Mouse (Mus musculus): ENCODE measurements around the gene Pigk. TPM values are rescaled to one million over a fixed set of nuclear protein-coding genes. Genes with fewer than 3 reads are reported as not detected.

Pigk gene
- total RNA-seq, 1 experiment: 44.6 TPM

GRCm38 (mm10) chr3:152733513-152733912 lies 19.6 kb downstream of the Pigk start:
- Histone ChIP-seq H3K36me3 (ENCODE audit: control insufficient read depth, insufficient read depth, low read length, poor library complexity, severe bottlenecking) (no peaks in the 10 kb centered on the region), H3K4me3 (ENCODE audit: insufficient read depth in 1 of 2, low read depth in 1 of 2, low read length in 2 of 2, poor library complexity in 1 of 2, severe bottlenecking in 1 of 2) (no peak overlapping the region), H3K9ac (ENCODE audit: insufficient read depth, low read depth, low read length, poor library complexity, severe bottlenecking) (no peak overlapping the region), H3K9me3 (ENCODE audit: control insufficient read depth, insufficient read depth, low read depth, low read length) (no peaks in the 10 kb centered on the region), H3K27ac (ENCODE audit: insufficient read depth, low read depth, low read length, poor library complexity, severe bottlenecking) (no peak overlapping the region), H3K4me1 (ENCODE audit: control insufficient read depth in 2 of 2, insufficient read depth in 2 of 2, low read length in 2 of 2, poor library complexity in 1 of 2) (peaks cover 0 to 10% of the 10 kb centered on the region in 2 experiments; a peak in 1 of 4 replicates)
- TF ChIP-seq HCFC1 (IDR thresholded peaks at IDR 0.05; ENCODE audit: borderline replicate concordance, insufficient read depth, low read length) (no peak), ZNF384 (IDR thresholded peaks at IDR 0.05; ENCODE audit: low read depth, low read length) (no peak), CHD2 (IDR thresholded peaks at IDR 0.05; ENCODE audit: low read depth, low read length) (no peak), ZC3H11A (IDR thresholded peaks at IDR 0.05; ENCODE audit: borderline replicate concordance, low read depth, low read length) (no peak), MAFK (IDR thresholded peaks at IDR 0.05; ENCODE audit: insufficient read depth, low read depth, low read length) (no peak)
- in situ Hi-C loops (cut with MboI; ENCODE audit: low sequenced_read_pairs in 2 of 2, unreplicated experiment in 2 of 2): no loop called here
- no peak for DNase-seq (ENCODE audit: low read depth, low spot score)

DNA sequence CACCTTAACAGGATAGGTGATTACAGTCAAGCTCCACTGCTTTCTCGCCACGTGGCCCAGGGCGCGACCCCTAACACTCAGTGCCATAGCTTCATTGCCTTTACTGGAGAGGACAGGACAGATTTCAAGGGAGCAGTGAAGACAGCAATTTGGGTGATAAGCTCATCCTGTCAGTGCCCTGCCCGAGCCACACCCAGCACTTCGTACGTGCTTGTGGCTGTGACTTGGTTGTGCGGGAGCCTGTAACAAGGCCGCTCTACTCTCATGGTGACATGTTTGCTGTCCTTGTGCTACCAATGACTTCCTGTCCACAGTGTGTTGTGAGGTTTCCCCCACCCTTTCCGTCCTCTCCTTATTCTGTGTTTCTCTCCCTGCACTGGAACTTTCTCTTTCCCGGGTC lies 20.2 kb downstream of the Pigk start:
- in situ Hi-C loops (cut with MboI; ENCODE audit: low sequenced_read_pairs in 2 of 2, unreplicated experiment in 2 of 2): no loop called here
- TF ChIP-seq ZNF384 (IDR thresholded peaks at IDR 0.05; ENCODE audit: low read depth, low read length): no peak
- TF ChIP-seq MAFK (IDR thresholded peaks at IDR 0.05; ENCODE audit: insufficient read depth, low read depth, low read length): no peak
- TF ChIP-seq ZC3H11A (IDR thresholded peaks at IDR 0.05; ENCODE audit: borderline replicate concordance, low read depth, low read length): no peak
- no peak for TF ChIP-seq CHD2 (IDR thresholded peaks at IDR 0.05; ENCODE audit: low read depth, low read length)
- TF ChIP-seq HCFC1 (IDR thresholded peaks at IDR 0.05; ENCODE audit: borderline replicate concordance, insufficient read depth, low read length): no peak

DNA sequence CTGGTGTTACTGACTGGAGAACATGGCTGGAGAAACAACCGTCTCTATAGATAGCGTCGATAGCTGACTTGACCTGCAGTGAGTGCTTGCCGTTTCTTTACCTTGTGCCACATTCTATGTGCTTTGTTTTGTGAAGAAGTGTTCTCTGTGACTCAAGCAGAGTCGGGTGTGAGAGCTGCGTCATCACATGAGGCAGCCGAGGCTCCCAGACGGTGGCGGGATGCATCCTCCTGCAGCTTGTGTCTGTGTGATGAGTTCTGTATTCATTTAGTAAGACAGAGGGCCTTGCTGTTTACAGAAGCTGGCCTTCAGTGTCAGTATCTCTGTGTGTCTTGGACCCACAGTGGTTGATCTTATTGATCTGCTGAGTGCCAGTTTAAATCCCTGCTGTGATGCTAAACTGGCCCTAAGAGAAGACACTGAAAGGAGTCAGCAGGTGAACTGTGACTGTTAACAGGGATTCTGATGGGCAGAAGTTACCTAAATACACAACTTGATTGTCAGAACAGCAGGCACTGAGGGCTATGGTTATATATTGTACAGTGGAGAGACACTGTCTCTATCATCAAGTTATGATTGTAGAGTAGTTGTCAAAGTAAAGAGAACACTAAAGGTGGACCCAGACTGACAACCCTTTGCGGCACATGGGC lies 21.8 kb downstream of the Pigk start:
- no peak overlapping the region for H3K4me3 ChIP-seq (ENCODE audit: insufficient read depth in 1 of 2, low read depth in 1 of 2, low read length in 2 of 2, poor library complexity in 1 of 2, severe bottlenecking in 1 of 2)
- H3K9ac ChIP-seq (ENCODE audit: insufficient read depth, low read depth, low read length, poor library complexity, severe bottlenecking): no peak overlapping the region
- no peak overlapping the region for H3K27ac ChIP-seq (ENCODE audit: insufficient read depth, low read depth, low read length, poor library complexity, severe bottlenecking)
- peaks cover 0 to 12% of the 10 kb centered on the region in 2 experiments; a peak in 2 of 4 replicates for H3K4me1 ChIP-seq (ENCODE audit: control insufficient read depth in 2 of 2, insufficient read depth in 2 of 2, low read length in 2 of 2, poor library complexity in 1 of 2)
- H3K9me3 ChIP-seq (ENCODE audit: control insufficient read depth, insufficient read depth, low read depth, low read length): no peaks in the 10 kb centered on the region
- DNase-seq (ENCODE audit: low read depth, low spot score): peak; percentile 25
- in situ Hi-C loops (cut with MboI; ENCODE audit: low sequenced_read_pairs in 2 of 2, unreplicated experiment in 2 of 2): no loop called here
- no peak for TF ChIP-seq CHD2 (IDR thresholded peaks at IDR 0.05; ENCODE audit: low read depth, low read length)
- no peak for TF ChIP-seq ZNF384 (IDR thresholded peaks at IDR 0.05; ENCODE audit: low read depth, low read length)
- no peak for TF ChIP-seq HCFC1 (IDR thresholded peaks at IDR 0.05; ENCODE audit: borderline replicate concordance, insufficient read depth, low read length)
- TF ChIP-seq MAFK (IDR thresholded peaks at IDR 0.05; ENCODE audit: insufficient read depth, low read depth, low read length): no peak
- no peak for TF ChIP-seq ZC3H11A (IDR thresholded peaks at IDR 0.05; ENCODE audit: borderline replicate concordance, low read depth, low read length)
- H3K36me3 ChIP-seq (ENCODE audit: control insufficient read depth, insufficient read depth, low read length, poor library complexity, severe bottlenecking): no peaks in the 10 kb centered on the region

More for the DNA sequence above, 20.2 kb downstream of the Pigk start:
- Histone ChIP-seq H3K4me3 (ENCODE audit: insufficient read depth in 1 of 2, low read depth in 1 of 2, low read length in 2 of 2, poor library complexity in 1 of 2, severe bottlenecking in 1 of 2) (no peak overlapping the region), H3K36me3 (ENCODE audit: control insufficient read depth, insufficient read depth, low read length, poor library complexity, severe bottlenecking) (no peaks in the 10 kb centered on the region), H3K4me1 (ENCODE audit: control insufficient read depth in 2 of 2, insufficient read depth in 2 of 2, low read length in 2 of 2, poor library complexity in 1 of 2) (peaks cover 0 to 10% of the 10 kb centered on the region in 2 experiments; a peak in 1 of 4 replicates), H3K9ac (ENCODE audit: insufficient read depth, low read depth, low read length, poor library complexity, severe bottlenecking) (no peak overlapping the region), H3K27ac (ENCODE audit: insufficient read depth, low read depth, low read length, poor library complexity, severe bottlenecking) (no peak overlapping the region), H3K9me3 (ENCODE audit: control insufficient read depth, insufficient read depth, low read depth, low read length) (no peaks in the 10 kb centered on the region)
- DNase-seq (ENCODE audit: low read depth, low spot score): no peak

GRCm38 (mm10) chr3:152744301-152744700 lies 30.4 kb downstream of the Pigk start:
- Histone ChIP-seq H3K4me1 (ENCODE audit: control insufficient read depth in 2 of 2, insufficient read depth in 2 of 2, low read length in 2 of 2, poor library complexity in 1 of 2) (peaks cover 0 to 2% of the 10 kb centered on the region in 2 experiments; a peak in 1 of 4 replicates), H3K4me3 (ENCODE audit: insufficient read depth in 1 of 2, low read depth in 1 of 2, low read length in 2 of 2, poor library complexity in 1 of 2, severe bottlenecking in 1 of 2) (no peak overlapping the region), H3K9ac (ENCODE audit: insufficient read depth, low read depth, low read length, poor library complexity, severe bottlenecking) (no peak overlapping the region), H3K9me3 (ENCODE audit: control insufficient read depth, insufficient read depth, low read depth, low read length) (no peaks in the 10 kb centered on the region), H3K27ac (ENCODE audit: insufficient read depth, low read depth, low read length, poor library complexity, severe bottlenecking) (no peak overlapping the region), H3K36me3 (ENCODE audit: control insufficient read depth, insufficient read depth, low read length, poor library complexity, severe bottlenecking) (peaks cover 7% of the 10 kb centered on the region)
- DNase-seq (ENCODE audit: low read depth, low spot score): no peak
- in situ Hi-C loops (cut with MboI; ENCODE audit: low sequenced_read_pairs in 2 of 2, unreplicated experiment in 2 of 2): no loop called here
- no peak for TF ChIP-seq ZNF384 (IDR thresholded peaks at IDR 0.05; ENCODE audit: low read depth, low read length)
- no peak for TF ChIP-seq ZC3H11A (IDR thresholded peaks at IDR 0.05; ENCODE audit: borderline replicate concordance, low read depth, low read length)
- no peak for TF ChIP-seq CHD2 (IDR thresholded peaks at IDR 0.05; ENCODE audit: low read depth, low read length)
- no peak for TF ChIP-seq HCFC1 (IDR thresholded peaks at IDR 0.05; ENCODE audit: borderline replicate concordance, insufficient read depth, low read length)
- TF ChIP-seq MAFK (IDR thresholded peaks at IDR 0.05; ENCODE audit: insufficient read depth, low read depth, low read length): no peak

All from ES-E14 (cell line).